Mouse (Mus musculus): ENCODE measurements around the gene Fam76b. TPM values are rescaled to one million over a fixed set of nuclear protein-coding genes. Genes with fewer than 3 reads are reported as not detected.

The Fam76b gene
- polyA plus RNA-seq, 1 experiment, result 21.8 TPM

- Histone ChIP-seq H3K27me3 (ENCODE audit: control insufficient read depth, insufficient read depth, low read length) (no peaks in the 10 kb centered on the region), H3K4me3 (replicated peaks; ENCODE audit: insufficient read depth, low read depth, low read length) (no peak overlapping the region), H3K4me1 (ENCODE audit: control insufficient read depth, insufficient read depth, low read length) (no peaks in the 10 kb centered on the region), H3K27ac (ENCODE audit: insufficient read depth, low read length) (no peak overlapping the region)
- WGBS, result 87% methylated on average over 2 of the region's 2 CpGs
- DNase-seq, result no peak
- no peak for TF ChIP-seq POLR2A (IDR thresholded peaks at IDR 0.05; ENCODE audit: borderline replicate concordance, insufficient read depth, low read length)
- TF ChIP-seq CTCF (IDR thresholded peaks at IDR 0.05; ENCODE audit: borderline replicate concordance, insufficient read depth, low read depth, low read length), result no peak
Measured at GRCm38 (mm10) chr9:13836726-13837125, 9.2 kb downstream of the Fam76b start.

- no peak overlapping the region for H3K4me3 ChIP-seq (replicated peaks; ENCODE audit: insufficient read depth, low read depth, low read length)
- DNase-seq, result no peak
- H3K27me3 ChIP-seq (ENCODE audit: control insufficient read depth, insufficient read depth, low read length), result no peaks in the 10 kb centered on the region
- no peaks in the 10 kb centered on the region for H3K4me1 ChIP-seq (ENCODE audit: control insufficient read depth, insufficient read depth, low read length)
- no peak for TF ChIP-seq CTCF (IDR thresholded peaks at IDR 0.05; ENCODE audit: borderline replicate concordance, insufficient read depth, low read depth, low read length)
- no peak for TF ChIP-seq POLR2A (IDR thresholded peaks at IDR 0.05; ENCODE audit: borderline replicate concordance, insufficient read depth, low read length)
- WGBS, result 85% methylated on average over 3 of the region's 3 CpGs
- no peak overlapping the region for H3K27ac ChIP-seq (ENCODE audit: insufficient read depth, low read length)
Measured at GRCm38 (mm10) chr9:13847591-13847990, 20.1 kb downstream of the Fam76b start.

DNA sequence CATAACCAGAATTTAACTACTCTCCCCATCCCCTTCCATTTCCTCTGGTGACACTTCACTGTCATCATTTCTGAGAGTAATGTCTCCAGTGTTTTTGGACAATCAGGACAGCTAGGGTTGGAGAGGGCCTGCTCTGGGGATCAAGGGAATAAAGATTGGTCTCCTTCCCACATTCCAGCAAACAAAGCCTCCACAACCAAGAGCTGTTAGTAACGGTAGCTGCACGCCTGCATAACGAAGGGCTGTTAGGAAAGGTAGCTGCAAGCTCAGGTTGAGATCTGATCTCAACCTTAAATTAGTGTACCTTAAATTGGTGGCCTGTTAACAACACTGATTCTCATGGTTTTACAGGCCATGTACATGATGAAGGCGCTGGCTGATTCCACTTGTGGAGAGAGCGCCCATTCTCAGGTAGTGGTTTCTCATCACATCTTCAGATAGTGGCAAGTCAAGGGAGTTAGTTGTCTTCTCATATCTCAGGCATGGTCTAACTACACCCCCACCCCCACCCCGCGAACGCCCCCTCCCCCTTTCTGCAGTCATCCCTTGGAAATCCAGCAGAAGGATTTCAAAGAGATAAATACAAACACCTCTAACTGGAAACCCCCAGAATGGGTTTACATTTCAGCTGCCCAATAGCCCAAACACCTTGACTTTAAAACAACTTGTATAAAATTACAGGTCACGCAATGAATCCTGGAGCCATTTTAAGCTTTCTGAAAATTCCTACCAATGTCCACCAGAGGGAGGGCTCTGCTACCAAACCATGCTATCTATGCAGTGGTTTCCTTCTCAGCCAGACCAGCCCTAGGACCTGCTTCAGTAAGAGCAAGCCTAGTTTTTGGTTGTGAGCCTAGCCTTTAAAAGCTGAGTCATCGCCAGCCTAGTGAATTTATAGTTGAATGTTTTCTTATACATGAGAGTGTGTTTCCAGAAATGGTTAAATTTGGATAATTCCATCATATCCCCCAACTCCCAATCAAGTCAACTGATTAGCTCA, 21.3 kb downstream of the Fam76b start:
- TF ChIP-seq POLR2A (IDR thresholded peaks at IDR 0.05; ENCODE audit: borderline replicate concordance, insufficient read depth, low read length), result no peak
- 0 out of 2 replicates have a peak, but pooled peaks have one; percentile 26 for TF ChIP-seq CTCF (IDR thresholded peaks at IDR 0.05; ENCODE audit: borderline replicate concordance, insufficient read depth, low read depth, low read length)
- no peaks in the 10 kb centered on the region for H3K27me3 ChIP-seq (ENCODE audit: control insufficient read depth, insufficient read depth, low read length)
- no peaks in the 10 kb centered on the region for H3K4me1 ChIP-seq (ENCODE audit: control insufficient read depth, insufficient read depth, low read length)
- no peak overlapping the region for H3K4me3 ChIP-seq (replicated peaks; ENCODE audit: insufficient read depth, low read depth, low read length)
- H3K27ac ChIP-seq (ENCODE audit: insufficient read depth, low read length), result no peak overlapping the region
- DNase-seq, result peak in 1 of 2 experiments; percentile 12
- 81% methylated on average over 10 of the region's 10 CpGs for WGBS

GRCm38 (mm10) chr9:13853876-13854275, 26.4 kb downstream of the Fam76b start:
- no peak for TF ChIP-seq POLR2A (IDR thresholded peaks at IDR 0.05; ENCODE audit: borderline replicate concordance, insufficient read depth, low read length)
- no peak for TF ChIP-seq CTCF (IDR thresholded peaks at IDR 0.05; ENCODE audit: borderline replicate concordance, insufficient read depth, low read depth, low read length)
- H3K27me3 ChIP-seq (ENCODE audit: control insufficient read depth, insufficient read depth, low read length), result no peaks in the 10 kb centered on the region
- 79% methylated on average over 3 of the region's 3 CpGs for WGBS
- H3K27ac ChIP-seq (ENCODE audit: insufficient read depth, low read length), result no peak overlapping the region
- no peak for DNase-seq
- H3K4me1 ChIP-seq (ENCODE audit: control insufficient read depth, insufficient read depth, low read length), result no peaks in the 10 kb centered on the region
- no peak overlapping the region for H3K4me3 ChIP-seq (replicated peaks; ENCODE audit: insufficient read depth, low read depth, low read length)

GRCm38 (mm10) chr9:13856247-13856646, 28.7 kb downstream of the Fam76b start:
- no peaks in the 10 kb centered on the region for H3K4me1 ChIP-seq (ENCODE audit: control insufficient read depth, insufficient read depth, low read length)
- no peak overlapping the region for H3K4me3 ChIP-seq (replicated peaks; ENCODE audit: insufficient read depth, low read depth, low read length)
- 63% methylated on average over 1 of the region's 1 CpGs for WGBS
- DNase-seq, result no peak
- H3K27ac ChIP-seq (ENCODE audit: insufficient read depth, low read length), result no peak overlapping the region
- TF ChIP-seq CTCF (IDR thresholded peaks at IDR 0.05; ENCODE audit: borderline replicate concordance, insufficient read depth, low read depth, low read length), result no peak
- TF ChIP-seq POLR2A (IDR thresholded peaks at IDR 0.05; ENCODE audit: borderline replicate concordance, insufficient read depth, low read length), result no peak
- no peaks in the 10 kb centered on the region for H3K27me3 ChIP-seq (ENCODE audit: control insufficient read depth, insufficient read depth, low read length)

DNA sequence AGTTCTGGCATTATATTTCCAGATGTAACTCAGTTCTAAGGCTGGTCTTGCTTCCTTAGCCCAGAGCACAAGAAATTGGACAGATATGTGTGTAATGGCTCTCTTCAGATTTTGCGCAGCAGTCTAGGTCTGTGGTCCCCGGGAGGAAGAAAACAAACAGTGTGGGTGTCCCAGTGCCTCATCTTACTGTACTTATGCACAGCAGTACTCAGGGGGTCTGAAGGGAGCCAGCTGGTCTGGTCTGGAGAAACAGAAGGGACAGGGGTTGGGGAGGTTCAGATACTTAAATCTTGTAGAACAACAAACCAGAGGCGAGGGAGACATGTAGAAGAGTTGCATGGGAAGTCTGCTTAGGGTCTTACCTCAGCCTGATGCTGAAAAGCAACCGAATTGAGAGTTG, 29.3 kb downstream of the Fam76b start:
- 75% methylated on average over 4 of the region's 4 CpGs for WGBS
- DNase-seq, result no peak
- no peaks in the 10 kb centered on the region for H3K4me1 ChIP-seq (ENCODE audit: control insufficient read depth, insufficient read depth, low read length)
- H3K27ac ChIP-seq (ENCODE audit: insufficient read depth, low read length), result no peak overlapping the region
- no peak overlapping the region for H3K4me3 ChIP-seq (replicated peaks; ENCODE audit: insufficient read depth, low read depth, low read length)
- TF ChIP-seq CTCF (IDR thresholded peaks at IDR 0.05; ENCODE audit: borderline replicate concordance, insufficient read depth, low read depth, low read length) (no peak), POLR2A (IDR thresholded peaks at IDR 0.05; ENCODE audit: borderline replicate concordance, insufficient read depth, low read length) (no peak)
- no peaks in the 10 kb centered on the region for H3K27me3 ChIP-seq (ENCODE audit: control insufficient read depth, insufficient read depth, low read length)

GRCm38 (mm10) chr9:13867646-13868045, 40.1 kb downstream of the Fam76b start:
- TF ChIP-seq POLR2A (IDR thresholded peaks at IDR 0.05; ENCODE audit: borderline replicate concordance, insufficient read depth, low read length) (no peak), CTCF (IDR thresholded peaks at IDR 0.05; ENCODE audit: borderline replicate concordance, insufficient read depth, low read depth, low read length) (no peak)
- no peaks in the 10 kb centered on the region for H3K27me3 ChIP-seq (ENCODE audit: control insufficient read depth, insufficient read depth, low read length)
- no peak overlapping the region for H3K4me3 ChIP-seq (replicated peaks; ENCODE audit: insufficient read depth, low read depth, low read length)
- no peak overlapping the region for H3K27ac ChIP-seq (ENCODE audit: insufficient read depth, low read length)
- no peaks in the 10 kb centered on the region for H3K4me1 ChIP-seq (ENCODE audit: control insufficient read depth, insufficient read depth, low read length)
- 60% methylated on average over 2 of the region's 2 CpGs for WGBS
- DNase-seq, result no peak

- H3K4me3 ChIP-seq (replicated peaks; ENCODE audit: insufficient read depth, low read depth, low read length), result no peak overlapping the region
- DNase-seq, result no peak
- no peaks in the 10 kb centered on the region for H3K4me1 ChIP-seq (ENCODE audit: control insufficient read depth, insufficient read depth, low read length)
- no peak overlapping the region for H3K27ac ChIP-seq (ENCODE audit: insufficient read depth, low read length)
- no peak for TF ChIP-seq CTCF (IDR thresholded peaks at IDR 0.05; ENCODE audit: borderline replicate concordance, insufficient read depth, low read depth, low read length)
- TF ChIP-seq POLR2A (IDR thresholded peaks at IDR 0.05; ENCODE audit: borderline replicate concordance, insufficient read depth, low read length), result no peak
- no peaks in the 10 kb centered on the region for H3K27me3 ChIP-seq (ENCODE audit: control insufficient read depth, insufficient read depth, low read length)
- WGBS, result 86% methylated on average over 7 of the region's 7 CpGs
Measured at GRCm38 (mm10) chr9:13871631-13872030, 44.1 kb downstream of the Fam76b start.
